Mouse (Mus musculus): ENCODE data around the gene Myo19.
A peak's percentile ranks its signal among the peaks of the same experiment; 100 is the strongest.

Myo19 gene

GRCm38 (mm10) chr11:84947206-84947605, 67.3 kb downstream of the Myo19 start:
- no peak for DNase-seq (ENCODE audit: low spot score)

GRCm38 (mm10) chr11:84948114-84948513, 68.2 kb downstream of the Myo19 start:
- DNase-seq (ENCODE audit: low spot score): no peak

GRCm38 (mm10) chr11:84948526-84948925, 68.6 kb downstream of the Myo19 start:
- DNase-seq (ENCODE audit: low spot score): no peak

- DNase-seq (ENCODE audit: low spot score): no peak
These were observed 72.7 kb downstream of the Myo19 start for GRCm38 (mm10) chr11:84952611-84953010.

- no peak for DNase-seq (ENCODE audit: low spot score)
These were observed 76.5 kb downstream of the Myo19 start for GRCm38 (mm10) chr11:84956400-84956799.

- DNase-seq (ENCODE audit: low spot score): peak; percentile 13
These were observed 77.2 kb downstream of the Myo19 start for GRCm38 (mm10) chr11:84957171-84957570.

- peak; percentile 46 for DNase-seq (ENCODE audit: low spot score)
These were observed 77.8 kb downstream of the Myo19 start, which contains the start of gene Car4 for GRCm38 (mm10) chr11:84957591-84958270. TSS of gene Car4 (plus strand) at chr11:84957786.

GRCm38 (mm10) chr11:84958271-84958630, 78.3 kb downstream of the Myo19 start:
- DNase-seq (ENCODE audit: low spot score): no peak

- DNase-seq (ENCODE audit: low spot score): no peak
These were observed 79.2 kb downstream of the Myo19 start for GRCm38 (mm10) chr11:84959181-84959580.

- DNase-seq (ENCODE audit: low spot score): peak; percentile 63
These were observed 79.8 kb downstream of the Myo19 start for GRCm38 (mm10) chr11:84959701-84960181.

- DNase-seq (ENCODE audit: low spot score): no peak
These were observed 80.3 kb downstream of the Myo19 start for GRCm38 (mm10) chr11:84960291-84960690.

GRCm38 (mm10) chr11:84960780-84961179, 80.8 kb downstream of the Myo19 start:
- no peak for DNase-seq (ENCODE audit: low spot score)

All from embryo, embryonic 10 days (tissue).